Mouse (Mus musculus) common myeloid progenitor, adult 5-6 weeks (primary cell): ENCODE results near the gene Fkbp2. TPM values are rescaled to one million over a fixed set of nuclear protein-coding genes. Genes with fewer than 3 reads are reported as not detected.
A peak's percentile ranks its signal among the peaks of the same experiment; 100 is the strongest.
"Not testable (repeated sequence)": the region's sequence is repeated elsewhere in the genome, so short reads cannot be mapped to it uniquely, and the experiment has no call there.

Experiments
- ATAC-seq: replicated peaks from 2 replicates; pipeline ENCODE4 v1.8.0; 2016; ENCODE audit warnings: low read depth, mild to moderate bottlenecking, moderate TSS enrichment, inconsistent platforms; ENCODE audit not compliant: poor library complexity, severe bottlenecking
- total RNA-seq: library from RNA; stranded (forward); fragments of 200-1000, 187-1606 nt; gene quantifications from 2 replicates; pipeline ENCODE4 v1.2.3, GENCODE M21; 2017

The Fkbp2 gene
- total RNA-seq, 1 experiment from 2014 or later = 136 TPM

DNA sequence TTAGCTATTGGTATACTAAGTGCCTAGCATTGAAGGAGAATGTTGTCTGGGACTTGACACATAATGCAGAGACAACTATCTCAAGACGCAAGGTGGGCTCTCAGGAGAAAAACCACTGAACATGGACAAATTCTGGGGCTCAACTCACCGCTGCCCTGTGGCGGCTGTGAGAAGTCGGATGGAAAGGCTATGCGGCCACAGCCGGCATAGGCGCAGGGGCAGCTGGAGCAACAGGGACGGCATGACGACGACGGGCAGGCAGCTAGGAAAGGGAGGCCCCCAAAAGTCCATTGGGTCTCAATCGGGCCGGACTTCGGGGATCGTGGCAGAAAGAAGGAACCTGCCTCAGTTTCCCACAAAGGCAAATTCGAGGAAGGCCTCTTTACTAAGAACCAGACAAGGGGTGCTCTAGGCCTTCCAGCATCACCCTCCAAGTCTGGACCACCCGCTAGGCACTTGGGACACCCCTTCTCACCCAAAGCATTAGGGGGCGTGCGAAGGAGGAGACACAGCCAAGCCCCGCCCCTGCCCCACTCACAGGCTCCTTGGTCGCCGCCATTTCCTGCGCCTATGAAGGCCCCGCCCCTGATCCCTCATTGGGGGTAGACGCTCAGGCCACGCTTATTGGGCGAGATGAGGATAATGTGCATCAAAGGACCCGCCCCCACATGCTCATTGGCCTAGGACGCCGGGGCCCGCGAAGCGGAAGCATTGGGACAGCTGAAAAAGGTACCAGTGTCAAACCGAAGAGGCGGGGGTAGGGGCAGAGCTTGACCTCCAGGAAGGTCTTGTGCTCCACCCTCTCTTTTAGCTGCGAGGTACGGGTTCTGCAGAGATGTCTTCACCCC is 11.9 kb upstream of the Fkbp2 start, which contains the start of gene Dnajc4:
Gene Dnajc4 (minus strand): TSS at position 562 of the 848 bp plus-strand sequence.
- peak; percentile 91 for ATAC-seq

DNA sequence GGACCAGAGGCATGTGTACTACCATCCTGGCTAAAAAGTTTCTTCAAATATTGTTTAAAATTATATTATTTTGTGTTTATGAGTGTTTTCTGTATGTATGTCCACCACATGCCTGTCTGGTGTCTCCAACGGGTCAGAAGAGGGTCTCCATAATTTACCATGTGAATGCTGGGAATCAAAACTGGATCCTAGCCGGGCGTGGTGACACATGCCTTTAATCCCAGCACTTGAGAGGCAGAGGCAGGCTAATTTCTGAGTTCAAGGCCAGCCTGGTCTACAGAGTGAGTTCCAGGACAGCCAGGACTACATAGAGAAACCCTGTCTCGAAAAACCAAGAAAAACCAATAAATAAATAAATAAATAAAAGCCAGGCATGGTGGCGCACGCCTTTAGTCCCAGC is 10.9 kb upstream of the Fkbp2 start:
- ATAC-seq = not testable (repeated sequence)

DNA sequence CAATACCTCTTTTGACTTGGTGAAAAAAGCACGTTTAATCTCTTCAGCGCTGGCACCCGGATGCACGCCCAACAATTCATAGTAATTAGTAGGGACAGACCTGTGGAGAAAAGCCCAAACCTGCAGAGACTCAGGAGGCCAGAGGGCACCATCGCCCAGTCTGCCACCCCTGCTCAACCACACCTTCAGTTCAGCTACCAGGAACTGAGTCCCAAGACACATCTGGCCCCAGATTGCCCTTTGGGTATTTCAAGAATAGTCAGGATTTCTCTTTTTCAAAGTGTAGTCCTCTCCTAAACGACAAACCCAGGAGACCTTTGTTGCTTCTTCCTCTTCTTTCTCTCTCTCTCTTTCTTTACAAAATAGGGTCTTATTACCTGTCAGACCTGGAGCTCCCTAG is 10.4 kb upstream of the Fkbp2 start:
- no peak for ATAC-seq

DNA sequence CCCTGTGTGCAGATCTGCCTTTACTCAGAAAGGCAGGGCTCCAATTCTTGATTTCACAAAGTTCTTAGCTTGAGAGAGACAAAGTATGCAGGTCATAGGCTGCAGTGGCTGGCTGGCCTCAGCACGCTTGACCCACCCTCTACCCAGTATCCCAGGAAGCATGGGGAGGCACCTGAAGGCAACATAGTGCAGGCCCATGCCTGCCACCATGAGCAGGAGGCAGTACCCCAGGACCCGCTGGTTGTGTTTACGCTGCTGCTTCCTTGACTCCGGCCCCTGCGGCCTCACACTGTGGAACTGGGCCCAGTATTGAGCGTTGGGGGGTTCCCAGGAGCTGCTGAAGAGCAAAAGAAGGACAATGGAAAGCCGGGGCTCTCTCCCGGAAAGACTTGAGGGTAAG is 8.9 kb upstream of the Fkbp2 start:
- ATAC-seq = no peak

DNA sequence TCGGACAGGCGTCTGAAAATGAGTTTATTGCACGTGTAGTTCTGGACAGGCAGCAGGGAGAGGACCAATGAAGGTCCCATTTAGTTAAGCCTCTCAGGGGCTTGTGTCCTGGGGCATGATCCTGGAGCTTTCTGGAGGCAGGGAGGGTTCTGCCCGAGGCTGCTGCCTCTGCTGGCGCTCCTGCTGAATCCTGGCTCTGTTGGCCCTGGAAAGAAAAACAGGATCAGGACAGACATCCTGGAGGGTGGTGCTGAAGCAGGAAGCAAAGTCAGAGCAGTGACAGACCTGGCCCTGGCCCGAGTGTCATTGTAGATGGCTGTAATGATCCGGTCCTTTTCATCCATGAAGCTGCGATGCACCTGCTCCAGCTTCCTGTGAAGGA is 7.6 kb upstream of the Fkbp2 start:
- ATAC-seq = no peak

DNA sequence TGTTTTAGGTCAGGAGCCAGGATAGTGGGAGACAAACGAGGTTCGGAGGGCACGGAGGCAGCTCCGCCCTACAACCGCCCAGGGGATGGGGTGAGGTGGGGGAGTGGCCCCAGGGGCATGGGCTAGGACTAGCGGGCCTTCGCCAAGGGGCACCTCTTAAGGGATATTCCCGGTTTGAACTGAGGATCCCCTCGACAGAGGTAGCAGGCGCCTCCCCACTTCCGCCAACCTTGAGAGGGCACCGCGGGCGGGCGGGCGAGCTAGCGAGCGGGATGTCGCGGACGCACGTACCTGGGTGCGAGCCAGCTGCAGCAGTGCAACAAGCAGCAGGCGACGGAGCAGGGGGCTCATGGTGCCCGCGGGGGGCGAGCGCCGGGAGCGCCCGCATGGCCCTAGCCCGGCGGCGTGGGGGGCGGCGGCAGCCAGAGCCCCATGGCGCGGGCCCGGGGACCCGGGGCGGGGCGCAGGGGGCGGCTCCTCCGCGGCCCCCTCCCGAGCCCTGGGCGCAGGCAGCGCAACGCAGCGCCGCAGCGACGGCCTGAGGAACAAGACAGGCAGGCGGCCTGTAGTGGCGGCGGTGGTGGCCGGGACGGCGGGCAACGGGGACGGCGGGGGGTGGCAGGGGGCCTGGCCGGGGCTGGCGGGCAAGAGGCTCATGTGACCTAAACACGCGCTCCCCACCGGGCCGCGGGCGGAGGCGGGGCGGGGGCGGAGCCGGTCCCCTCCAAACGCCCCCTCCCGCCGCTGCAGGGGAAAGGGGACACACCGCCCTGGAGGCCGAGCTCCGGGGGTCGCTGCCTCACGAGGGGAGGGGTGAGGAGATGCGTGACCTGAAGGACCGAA is 7.0 kb upstream of the Fkbp2 start, which contains the start of gene Vegfb:
Gene Vegfb (minus strand): TSS at position 591 of the 843 bp plus-strand sequence.
- ATAC-seq = peak; percentile 27

DNA sequence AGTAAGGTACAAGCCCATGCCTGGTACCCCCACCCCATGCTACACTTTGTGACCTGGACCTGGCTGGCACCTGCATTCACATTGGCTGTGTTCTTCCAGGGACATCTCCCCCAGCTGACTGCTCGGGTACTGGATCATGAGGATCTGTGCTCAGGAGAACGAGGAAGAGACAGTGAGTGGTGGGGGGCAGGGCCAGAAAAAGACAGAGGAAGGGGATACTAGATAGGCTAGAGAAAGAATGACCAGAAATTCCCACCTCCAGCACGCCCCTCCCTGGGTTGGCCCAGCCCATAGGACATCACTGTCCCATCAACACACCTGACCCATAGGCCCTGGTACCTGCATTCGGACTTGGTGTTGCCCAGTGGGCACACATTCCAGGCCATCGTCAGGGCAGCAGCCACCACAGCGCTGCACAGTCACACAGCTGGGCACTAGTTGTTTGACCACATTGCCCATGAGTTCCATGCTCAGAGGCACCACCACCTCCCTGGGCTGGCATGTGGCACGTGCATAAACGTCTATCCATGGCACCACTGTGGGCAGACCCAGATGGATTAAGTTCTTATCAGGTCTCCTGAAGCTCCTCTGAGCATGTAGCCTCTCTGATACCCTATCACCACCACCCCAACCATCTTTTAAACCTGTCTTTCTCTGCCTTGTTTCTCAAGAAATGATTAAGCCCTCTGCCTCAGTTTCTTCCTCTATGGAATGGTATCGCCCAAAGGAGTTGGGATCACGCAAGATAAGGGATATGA is 5.8 kb upstream of the Fkbp2 start:
- no peak for ATAC-seq

DNA sequence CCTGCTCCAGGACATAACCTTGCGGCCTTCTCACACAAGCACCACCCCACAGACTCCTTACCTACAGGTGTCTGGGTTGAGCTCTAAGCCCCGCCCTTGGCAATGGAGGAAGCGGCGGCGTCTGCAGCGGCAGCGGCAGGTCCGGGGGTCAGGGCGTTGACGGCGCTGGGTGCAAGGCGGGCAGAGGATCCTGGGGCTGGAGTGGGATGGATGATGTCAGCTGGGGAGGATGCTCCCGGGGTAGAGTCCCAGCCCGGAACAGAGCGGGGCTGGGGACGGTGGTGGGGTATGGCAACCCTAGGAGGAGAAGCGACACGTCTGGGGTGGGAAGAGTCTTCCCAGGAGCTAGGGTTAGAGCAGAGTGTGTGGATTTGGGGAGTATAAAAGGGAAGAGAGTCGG is 5.0 kb upstream of the Fkbp2 start:
- no peak for ATAC-seq

DNA sequence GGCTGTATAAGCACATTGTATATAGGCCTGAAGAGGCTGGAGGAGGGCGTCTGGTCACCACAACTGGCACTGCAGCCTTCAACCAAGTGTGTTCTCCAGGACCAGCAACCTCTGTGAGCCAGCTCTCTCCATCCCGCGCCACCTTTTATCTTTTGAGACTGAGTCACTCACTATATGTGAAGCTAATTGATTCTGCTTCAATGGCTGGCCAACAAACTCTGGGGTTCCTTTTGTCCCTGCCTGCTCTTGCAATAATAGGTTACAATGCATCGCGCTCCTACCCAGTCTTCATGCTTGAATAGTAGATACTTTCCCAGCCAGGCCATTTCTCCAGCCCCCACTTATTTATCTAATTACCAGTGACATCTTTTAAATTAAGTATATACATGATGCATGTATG is 3.3 kb upstream of the Fkbp2 start:
- ATAC-seq = no peak

DNA sequence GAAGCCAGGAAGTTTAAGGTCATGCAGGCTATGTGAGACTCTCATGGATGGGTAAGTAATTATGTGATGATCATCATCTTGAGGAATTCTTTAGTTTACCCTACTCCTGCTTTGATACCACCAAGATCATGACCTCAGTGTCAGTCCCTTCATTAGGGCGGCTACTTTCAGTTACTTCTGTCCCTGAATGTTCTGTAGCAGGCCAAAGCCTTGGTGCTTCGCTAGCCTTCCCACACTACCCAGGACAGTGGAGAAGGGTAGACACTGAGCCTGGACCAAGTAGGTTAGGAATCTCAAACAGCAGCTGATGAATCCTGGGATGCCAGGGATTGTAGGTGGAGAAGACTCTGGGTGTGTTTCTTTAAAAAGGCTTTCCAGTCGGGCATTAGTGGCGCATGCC is 1.2 kb upstream of the Fkbp2 start:
- ATAC-seq = no peak

DNA sequence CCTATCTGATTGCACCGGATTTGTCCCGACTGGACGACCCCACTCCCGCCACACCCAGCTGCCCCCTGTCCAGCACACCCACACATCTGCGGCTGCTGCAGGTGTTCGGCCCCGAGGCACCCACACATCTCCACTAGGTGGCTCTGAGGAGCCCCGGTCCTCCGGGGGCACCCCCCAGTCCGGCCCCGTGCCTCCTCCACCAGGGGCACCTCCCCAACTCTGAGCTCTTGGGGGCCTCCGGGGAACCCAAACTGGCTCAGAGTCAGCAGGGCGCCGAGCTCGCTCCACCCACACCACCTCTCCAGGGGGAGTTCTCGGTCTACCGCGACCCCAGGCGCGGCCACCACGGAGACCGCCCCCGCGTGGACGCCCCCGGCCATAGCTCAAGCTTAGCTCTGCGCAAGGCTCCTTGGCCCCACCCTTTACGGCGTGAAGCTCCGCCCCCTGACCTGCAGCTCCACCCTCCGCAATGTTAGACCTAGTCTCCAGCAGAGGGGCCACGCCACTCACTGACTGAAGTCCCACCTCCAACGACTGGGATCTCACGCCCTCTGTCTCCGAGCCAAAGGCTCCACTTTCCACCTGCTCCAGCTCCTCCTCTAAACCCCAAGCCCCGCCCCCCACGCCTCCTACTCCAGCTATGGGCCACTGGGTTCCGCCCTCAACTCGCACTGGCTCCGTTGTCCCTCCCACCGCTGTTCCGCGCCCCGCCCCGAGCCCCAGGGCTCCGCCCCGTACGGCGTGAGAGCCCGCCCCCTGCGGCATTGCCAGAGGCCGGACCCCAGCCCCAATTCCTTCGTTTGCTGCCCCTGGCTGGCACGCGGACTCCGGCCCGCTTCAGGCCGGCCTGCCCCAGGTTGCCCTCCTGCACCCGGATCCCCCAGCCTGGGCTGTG is 568 bp downstream of the Fkbp2 start:
- peak; percentile 79 for ATAC-seq

DNA sequence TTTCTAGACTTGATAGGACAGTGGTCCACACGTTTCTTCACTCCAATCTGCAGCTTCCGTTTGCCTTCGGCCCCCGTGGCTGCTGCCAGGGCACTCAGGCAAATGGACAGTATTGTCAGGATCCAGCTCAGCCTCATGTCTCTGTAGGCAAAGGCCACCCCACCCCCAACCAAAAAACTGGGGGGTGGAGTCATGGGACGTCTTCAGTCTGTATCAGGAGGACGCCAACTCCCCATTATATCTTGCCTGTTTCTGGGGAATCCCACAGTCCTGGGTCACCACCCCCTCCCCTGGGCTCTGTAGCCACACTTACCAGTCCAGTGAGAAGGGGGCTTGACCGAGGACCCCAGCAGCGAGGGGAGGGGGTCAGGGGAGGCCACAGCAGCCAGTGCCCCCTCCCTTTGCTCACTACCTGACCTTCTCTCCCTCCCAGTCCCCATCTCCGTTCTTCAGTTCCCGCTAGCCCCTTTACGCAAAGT is 1.3 kb downstream of the Fkbp2 start:
- no peak for ATAC-seq

DNA sequence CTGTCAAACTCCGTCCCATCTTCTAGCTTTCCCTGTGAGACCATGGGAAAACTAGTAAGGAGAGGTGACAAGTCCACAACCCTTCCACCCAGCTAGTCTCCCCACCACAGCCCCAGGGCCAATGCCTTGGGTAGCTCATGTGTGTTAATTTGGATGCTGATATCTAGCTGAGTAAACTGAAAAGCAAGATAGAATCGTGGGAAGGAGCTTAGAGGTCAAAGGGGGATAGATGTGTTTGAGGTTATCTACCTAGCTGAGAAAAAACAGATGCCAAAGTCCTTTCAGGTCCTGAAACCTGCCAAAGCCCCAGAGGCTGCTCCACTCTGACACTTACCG is 1.7 kb downstream of the Fkbp2 start:
- no peak for ATAC-seq

DNA sequence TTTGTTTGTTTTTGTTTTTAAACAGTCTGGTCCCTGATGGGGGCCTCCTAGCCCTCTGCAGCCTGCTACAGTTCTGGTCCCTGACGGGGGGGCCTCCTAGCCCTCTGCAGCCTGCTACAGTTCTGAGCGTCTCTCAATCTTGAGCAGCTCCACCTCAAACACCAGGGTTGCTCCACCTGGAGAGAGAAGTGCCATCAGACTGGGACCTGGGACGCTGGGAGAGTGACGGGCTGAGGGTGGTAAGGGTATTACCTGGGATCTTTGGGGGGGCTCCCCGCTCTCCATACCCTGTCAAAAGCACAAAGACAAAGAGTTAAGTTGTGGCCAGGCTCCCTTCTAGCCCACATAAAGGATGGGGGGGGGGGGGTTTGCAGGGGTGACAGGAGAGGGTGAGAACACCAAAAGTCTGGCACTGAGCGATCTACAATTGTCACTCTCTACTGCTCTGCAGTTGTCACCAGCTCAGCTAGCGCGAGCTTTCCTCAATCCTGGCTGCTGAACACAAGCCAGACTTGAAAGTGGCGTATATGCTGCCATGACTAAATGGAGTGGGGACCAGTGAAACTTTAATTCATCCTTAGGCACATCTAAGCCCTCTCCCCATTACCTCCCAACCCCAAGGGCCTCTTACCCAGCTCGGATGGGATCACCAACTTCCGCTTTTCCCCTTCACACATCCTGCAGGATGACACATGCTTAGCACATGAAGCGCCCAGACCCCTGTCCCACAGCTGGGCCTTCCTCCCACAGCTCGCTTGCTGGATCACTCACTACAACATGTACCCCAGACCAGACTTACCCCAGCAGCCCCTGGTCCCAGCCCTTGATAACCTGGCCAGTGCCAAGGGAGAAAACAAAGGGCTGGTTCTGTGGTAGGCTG is 2.3 kb downstream of the Fkbp2 start:
- no peak for ATAC-seq

DNA sequence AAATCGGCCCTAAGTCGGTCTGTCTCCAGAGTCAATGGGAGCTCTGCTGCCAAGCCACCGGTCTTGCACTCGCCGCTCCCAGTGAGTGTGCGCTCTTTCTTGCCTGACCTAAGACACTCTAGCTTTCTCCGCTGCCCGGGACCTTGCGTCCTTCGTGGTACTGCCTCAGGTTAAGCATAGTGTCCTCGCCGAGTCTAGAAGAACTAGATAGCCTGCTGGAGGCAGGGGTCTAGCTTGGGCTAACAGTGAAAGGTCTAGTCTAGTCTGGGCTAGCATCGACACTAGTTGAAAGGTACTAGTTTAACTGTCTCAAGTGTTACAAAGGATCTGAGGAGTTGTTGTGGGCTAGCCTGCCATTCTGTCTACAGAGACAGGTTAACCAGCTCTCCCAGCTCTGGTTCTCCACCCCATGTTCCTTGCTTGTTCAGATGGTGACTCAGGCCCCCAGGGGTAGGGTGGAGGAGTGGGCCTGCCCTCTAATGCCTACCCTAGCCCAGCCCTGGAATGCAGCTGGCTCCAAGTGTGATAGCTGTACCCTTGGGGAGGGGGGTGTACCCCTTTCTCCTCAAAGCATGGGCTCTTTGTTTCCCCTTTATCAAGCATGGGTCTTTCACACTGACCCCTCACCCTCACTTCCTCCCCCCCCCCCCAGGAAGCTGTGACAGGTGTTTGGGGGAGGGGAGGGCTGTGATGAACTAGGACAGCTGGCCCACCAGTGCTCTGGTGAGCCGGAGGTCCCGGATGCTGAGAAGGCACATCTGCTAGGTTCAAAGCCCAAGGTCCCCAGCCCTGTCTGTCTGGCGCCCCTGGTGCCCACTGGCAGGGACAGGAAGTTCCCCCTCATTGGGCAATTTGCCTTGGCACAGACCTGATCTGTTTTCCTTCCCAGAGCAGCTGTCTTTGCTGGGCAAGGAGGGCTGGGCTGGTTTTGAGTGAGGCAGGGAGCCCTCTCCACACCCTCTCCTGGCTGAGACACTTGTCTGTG is 4.5 kb downstream of the Fkbp2 start, which contains the start of gene Plcb3:
Gene Plcb3 (minus strand): TSS at position 934 of the 985 bp plus-strand sequence.
- peak; percentile 16 for ATAC-seq

DNA sequence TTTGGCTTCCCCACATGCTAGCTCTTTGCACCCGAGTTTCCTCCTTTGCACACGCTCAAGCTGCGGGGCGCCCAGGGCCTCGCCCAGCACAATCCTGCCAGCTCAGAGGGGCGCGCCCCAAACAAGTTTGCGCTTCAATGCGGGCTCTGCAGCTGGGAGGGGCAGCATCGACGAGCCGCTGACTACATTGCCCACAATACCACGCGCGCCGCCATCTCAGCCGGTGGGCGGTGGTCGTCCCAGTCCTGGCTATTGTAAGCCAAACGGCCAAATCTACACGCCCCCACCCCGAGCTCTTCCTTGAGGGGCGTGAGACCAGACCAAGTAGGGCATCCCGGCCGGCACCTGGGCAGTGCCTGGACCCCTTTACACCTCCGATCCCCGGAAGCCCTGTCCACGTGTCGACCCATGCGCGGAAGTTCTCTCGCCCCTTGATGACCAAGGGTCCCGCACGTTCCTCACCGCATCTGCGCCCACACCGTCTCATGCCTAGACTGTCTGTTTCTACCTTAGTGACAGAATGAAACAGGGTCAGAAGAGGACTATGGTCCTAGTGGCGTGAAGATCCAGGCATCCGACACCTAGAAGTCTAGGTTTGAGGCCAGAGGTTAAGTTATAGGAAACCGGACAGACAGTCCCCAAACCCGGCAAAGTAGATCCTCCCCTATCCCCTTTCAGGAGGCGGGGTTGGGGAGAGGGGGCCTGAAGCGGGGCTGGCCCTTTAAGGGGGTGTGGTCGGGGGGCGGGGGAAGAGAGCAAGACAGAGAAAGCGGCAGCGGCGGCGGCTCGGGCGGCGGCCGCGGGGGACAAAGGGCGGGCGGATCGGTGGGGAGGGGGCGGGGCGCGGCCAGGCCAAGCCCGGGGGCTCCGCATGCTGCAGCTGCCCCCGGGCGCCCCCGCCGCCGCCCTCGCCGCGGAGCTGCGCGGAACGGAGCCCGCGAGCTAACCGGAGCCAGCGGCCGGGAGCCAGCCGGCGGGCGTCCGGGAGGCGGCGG is 5.8 kb downstream of the Fkbp2 start, which contains the start of gene Ppp1r14b:
Gene Ppp1r14b (plus strand): TSS at position 758 of the 995 bp plus-strand sequence.
- peak; percentile 69 for ATAC-seq
